Mouse (Mus musculus) MEL (cell line): Measurements from ENCODE around the gene Ctsc. TPM values are rescaled to one million over a fixed set of nuclear protein-coding genes. Genes with fewer than 3 reads are reported as not detected.

Experiments
- DNase-seq: peaks from one replicate; pipeline ENCODE4 v3.0.0; 2011; ENCODE audit warnings: low read depth, low spot score
- H3K27ac ChIP-seq: 2 replicates; pipeline ENCODE4 v1.5.1; 2012; ENCODE audit warnings: low read depth, mild to moderate bottlenecking, control low read depth, low read length, moderate library complexity; ENCODE audit not compliant: control insufficient read depth
- H3K27me3 ChIP-seq, 2 experiments: fragments of 150-350 bp in 1 of 2; sonication (generic) in 1 of 2; 2 replicates each; pipeline ENCODE4 v1.6.1; 2012; ENCODE audit warnings: low read length in 2 of 2, mild to moderate bottlenecking in 2 of 2, improper control_type of control experiment in 1 of 2, moderate library complexity in 1 of 2; ENCODE audit not compliant: insufficient read depth in 2 of 2, control insufficient read depth in 1 of 2
- H3K36me3 ChIP-seq, 2 experiments: 2 replicates each; pipeline ENCODE4 v1.6.1; 2012 to 2014; ENCODE audit warnings: low read length in 2 of 2, improper control_type of control experiment in 1 of 2, inconsistent platforms in 1 of 2, mild to moderate bottlenecking in 1 of 2; ENCODE audit not compliant: insufficient read depth in 2 of 2, control insufficient read depth in 1 of 2
- H3K4me1 ChIP-seq, 2 experiments: fragments of 150-350 bp in 1 of 2; sonication (generic) in 1 of 2; 2 replicates each; pipeline ENCODE4 v1.6.1; 2012; ENCODE audit warnings: low read length in 2 of 2, improper control_type of control experiment in 1 of 2, mild to moderate bottlenecking in 1 of 2; ENCODE audit not compliant: insufficient read depth in 2 of 2, control insufficient read depth in 1 of 2
- H3K4me3 ChIP-seq, 2 experiments: fragments of 150-350 bp in 1 of 2; sonication (generic) in 1 of 2; 2 replicates each; pipeline ENCODE4 v1.5.1; 2012; ENCODE audit warnings: low read depth in 2 of 2, low read length in 2 of 2, mild to moderate bottlenecking in 2 of 2, moderate library complexity in 2 of 2, control low read depth in 1 of 2, improper control_type of control experiment in 1 of 2; ENCODE audit not compliant: control insufficient read depth in 1 of 2, insufficient read depth in 1 of 2
- H3K79me2 ChIP-seq: 2 replicates; pipeline ENCODE4 v1.6.1; 2012; ENCODE audit warnings: mild to moderate bottlenecking, low read length, moderate library complexity; ENCODE audit not compliant: control insufficient read depth, poor library complexity, insufficient read depth
- H3K9ac ChIP-seq: 2 replicates; pipeline ENCODE4 v1.6.1; 2012; ENCODE audit warnings: low read depth, mild to moderate bottlenecking, control low read depth, low read length, moderate library complexity; ENCODE audit not compliant: control insufficient read depth, poor library complexity, severe bottlenecking
- H3K9me3 ChIP-seq: fragments of 150-350 bp; sonication (generic); replicated peaks from 2 replicates; pipeline ENCODE4 v1.6.1; 2012; ENCODE audit warnings: mild to moderate bottlenecking, low read length, improper control_type of control experiment, moderate library complexity; ENCODE audit not compliant: insufficient read depth
- BHLHE40 ChIP-seq: IDR thresholded peaks from 2 replicates; pipeline ENCODE4 v1.6.1; 2012; ENCODE audit warnings: low read depth, mild to moderate bottlenecking, inconsistent platforms, low read length, improper control_type of control experiment, borderline replicate concordance
- CHD1 ChIP-seq: IDR thresholded peaks from 2 replicates; pipeline ENCODE4 v1.6.1; 2012; ENCODE audit warnings: low read depth, mild to moderate bottlenecking, inconsistent platforms, low read length, improper control_type of control experiment
- CHD2 ChIP-seq: IDR thresholded peaks from 2 replicates; pipeline ENCODE4 v1.6.1; 2011; ENCODE audit warnings: low read length, improper control_type of control experiment
- CTCF ChIP-seq, 3 experiments: IDR thresholded peaks in 2 of 3; conservative IDR thresholded peaks in 1 of 3; 2 replicates each; pipeline ENCODE4 v1.5.1; 2011 to 2012; ENCODE audit warnings: low read length in 3 of 3, low read depth in 2 of 3, mild to moderate bottlenecking in 2 of 3, improper control_type of control experiment in 1 of 3, inconsistent platforms in 1 of 3, mixed read lengths in 1 of 3, moderate library complexity in 1 of 3; ENCODE audit not compliant: control insufficient read depth in 1 of 3, insufficient read depth in 1 of 3, poor library complexity in 1 of 3, severe bottlenecking in 1 of 3
- ELF1 ChIP-seq: IDR thresholded peaks from 2 replicates; pipeline ENCODE4 v1.6.1; 2014; ENCODE audit warnings: low read depth, mild to moderate bottlenecking, inconsistent platforms, low read length, improper control_type of control experiment, moderate library complexity
- EP300 ChIP-seq, 2 experiments: IDR thresholded peaks; 2 replicates each; pipeline ENCODE4 v1.6.1; 2011; ENCODE audit warnings: improper control_type of control experiment in 2 of 2, low read length in 2 of 2, low read depth in 1 of 2, mild to moderate bottlenecking in 1 of 2
- ETS1 ChIP-seq: IDR thresholded peaks from 2 replicates; pipeline ENCODE4 v1.6.1; 2012; ENCODE audit warnings: low read depth, mild to moderate bottlenecking, inconsistent platforms, low read length, improper control_type of control experiment, moderate library complexity
- HCFC1 ChIP-seq: IDR thresholded peaks from 2 replicates; pipeline ENCODE4 v1.6.1; 2012; ENCODE audit warnings: low read depth, mild to moderate bottlenecking, inconsistent platforms, low read length, improper control_type of control experiment, moderate library complexity
- KAT2A ChIP-seq: conservative IDR thresholded peaks from 2 replicates; pipeline ENCODE4 v1.6.1; 2012; ENCODE audit warnings: low read depth, low read length, improper control_type of control experiment, inconsistent platforms
- MAX ChIP-seq: IDR thresholded peaks from 2 replicates; pipeline ENCODE4 v1.6.1; 2011; ENCODE audit warnings: low read length, improper control_type of control experiment
- MAZ ChIP-seq: IDR thresholded peaks from 2 replicates; pipeline ENCODE4 v1.6.1; 2012; ENCODE audit warnings: low read depth, mild to moderate bottlenecking, inconsistent platforms, low read length, improper control_type of control experiment
- MEF2A ChIP-seq: IDR thresholded peaks from 2 replicates; pipeline ENCODE4 v1.6.1; 2014; ENCODE audit warnings: low read depth, mild to moderate bottlenecking, inconsistent platforms, low read length, improper control_type of control experiment; ENCODE audit not compliant: poor library complexity, insufficient replicate concordance, severe bottlenecking; ENCODE audit errors: extremely low read depth
- MXI1 ChIP-seq: IDR thresholded peaks from 2 replicates; pipeline ENCODE4 v1.6.1; 2011; ENCODE audit warnings: mild to moderate bottlenecking, low read depth, low read length, improper control_type of control experiment
- MYB ChIP-seq: IDR thresholded peaks from 2 replicates; pipeline ENCODE4 v1.6.1; 2011; ENCODE audit warnings: mild to moderate bottlenecking, low read depth, low read length, improper control_type of control experiment
- MYC ChIP-seq: IDR thresholded peaks from 2 replicates; pipeline ENCODE4 v1.6.1; 2011; ENCODE audit warnings: low read depth, mild to moderate bottlenecking, low read length, improper control_type of control experiment, moderate library complexity
- NELFE ChIP-seq: IDR thresholded peaks from 2 replicates; pipeline ENCODE4 v1.6.1; 2011; ENCODE audit warnings: low read depth, low read length, improper control_type of control experiment
- NRF1 ChIP-seq: IDR thresholded peaks from 2 replicates; pipeline ENCODE4 v1.6.1; 2014; ENCODE audit warnings: low read depth, mild to moderate bottlenecking, inconsistent platforms, low read length, improper control_type of control experiment, moderate library complexity; ENCODE audit not compliant: poor library complexity, insufficient read depth, severe bottlenecking
- POLR2A ChIP-seq, 2 experiments: IDR thresholded peaks; 2 replicates each; pipeline ENCODE4 v1.6.1; 2011 to 2012; ENCODE audit warnings: low read length in 2 of 2, mild to moderate bottlenecking in 2 of 2, control low read depth in 1 of 2, improper control_type of control experiment in 1 of 2, low read depth in 1 of 2, moderate library complexity in 1 of 2; ENCODE audit not compliant: control insufficient read depth in 1 of 2, insufficient read depth in 1 of 2, poor library complexity in 1 of 2
- POLR2AphosphoS2 ChIP-seq: IDR thresholded peaks from 2 replicates; pipeline ENCODE4 v1.6.1; 2011; ENCODE audit warnings: low read length, improper control_type of control experiment
- POLR2AphosphoS5 ChIP-seq: IDR thresholded peaks from 2 replicates; pipeline ENCODE4 v1.6.1; 2012; ENCODE audit warnings: low read depth, borderline replicate concordance, mild to moderate bottlenecking, inconsistent platforms, low read length, moderate library complexity, mixed read lengths
- RCOR1 ChIP-seq: IDR thresholded peaks from 2 replicates; pipeline ENCODE4 v1.6.1; 2012; ENCODE audit warnings: low read depth, mild to moderate bottlenecking, inconsistent platforms, low read length, improper control_type of control experiment
- SIN3A ChIP-seq: IDR thresholded peaks from 2 replicates; pipeline ENCODE4 v1.6.1; 2012; ENCODE audit warnings: low read length, improper control_type of control experiment, inconsistent platforms
- SMC3 ChIP-seq: IDR thresholded peaks from 2 replicates; pipeline ENCODE4 v1.6.1; 2011; ENCODE audit warnings: low read depth, low read length, improper control_type of control experiment
- TBP ChIP-seq: IDR thresholded peaks from 2 replicates; pipeline ENCODE4 v1.8.0; 2011; ENCODE audit warnings: low read depth, low read length, improper control_type of control experiment
- TCF12 ChIP-seq: IDR thresholded peaks from 2 replicates; pipeline ENCODE4 v1.6.1; 2014; ENCODE audit warnings: low read depth, mild to moderate bottlenecking, inconsistent platforms, low read length, improper control_type of control experiment, moderate library complexity
- UBTF ChIP-seq: IDR thresholded peaks from 2 replicates; pipeline ENCODE4 v1.6.1; 2012; ENCODE audit warnings: low read depth, mild to moderate bottlenecking, inconsistent platforms, low read length, improper control_type of control experiment, moderate library complexity, borderline replicate concordance; ENCODE audit not compliant: insufficient read depth
- USF1 ChIP-seq: IDR thresholded peaks from 2 replicates; pipeline ENCODE4 v1.6.1; 2014; ENCODE audit warnings: low read depth, mild to moderate bottlenecking, inconsistent platforms, low read length, improper control_type of control experiment, moderate library complexity
- ZC3H11A ChIP-seq: IDR thresholded peaks from 2 replicates; pipeline ENCODE4 v1.6.1; 2012; ENCODE audit warnings: low read depth, mild to moderate bottlenecking, inconsistent platforms, low read length, improper control_type of control experiment
- ZKSCAN1 ChIP-seq: IDR thresholded peaks from 2 replicates; pipeline ENCODE4 v1.6.1; 2012; ENCODE audit warnings: low read depth, mild to moderate bottlenecking, inconsistent platforms, low read length, improper control_type of control experiment, moderate library complexity
- ZMIZ1 ChIP-seq: IDR thresholded peaks from 2 replicates; pipeline ENCODE4 v1.6.1; 2012; ENCODE audit warnings: low read depth, mild to moderate bottlenecking, inconsistent platforms, low read length, improper control_type of control experiment, moderate library complexity
- polyA plus RNA-seq, 2 experiments: library from polyadenylated mRNA; stranded (reverse) in 1 of 2; unstranded in 1 of 2; fragments of >175 nt in 1 of 2; fragments of >200 nt in 1 of 2; gene quantifications; 2 replicates each; pipeline versions ENCODE4 v1.2.1 to v1.2.4; 2012; ENCODE audit warnings: low replicate concordance in 2 of 2, low read depth in 1 of 2; ENCODE audit not compliant: insufficient read length in 2 of 2, insufficient read depth in 1 of 2, missing spikeins in 1 of 2
- total RNA-seq: library from RNA; depleted of rRNA; stranded (reverse); fragments of 300-350 nt; gene quantifications from 2 replicates; pipeline ENCODE4 v1.2.3, GENCODE M21; 2012; rRNA removed

The Ctsc gene
- total RNA-seq (50.7 and 59.1 TPM in 2 replicates), polyA plus RNA-seq (10 to 100 TPM in 1 of 2 experiments, not detected in 1; 51.4 TPM)

DNA sequence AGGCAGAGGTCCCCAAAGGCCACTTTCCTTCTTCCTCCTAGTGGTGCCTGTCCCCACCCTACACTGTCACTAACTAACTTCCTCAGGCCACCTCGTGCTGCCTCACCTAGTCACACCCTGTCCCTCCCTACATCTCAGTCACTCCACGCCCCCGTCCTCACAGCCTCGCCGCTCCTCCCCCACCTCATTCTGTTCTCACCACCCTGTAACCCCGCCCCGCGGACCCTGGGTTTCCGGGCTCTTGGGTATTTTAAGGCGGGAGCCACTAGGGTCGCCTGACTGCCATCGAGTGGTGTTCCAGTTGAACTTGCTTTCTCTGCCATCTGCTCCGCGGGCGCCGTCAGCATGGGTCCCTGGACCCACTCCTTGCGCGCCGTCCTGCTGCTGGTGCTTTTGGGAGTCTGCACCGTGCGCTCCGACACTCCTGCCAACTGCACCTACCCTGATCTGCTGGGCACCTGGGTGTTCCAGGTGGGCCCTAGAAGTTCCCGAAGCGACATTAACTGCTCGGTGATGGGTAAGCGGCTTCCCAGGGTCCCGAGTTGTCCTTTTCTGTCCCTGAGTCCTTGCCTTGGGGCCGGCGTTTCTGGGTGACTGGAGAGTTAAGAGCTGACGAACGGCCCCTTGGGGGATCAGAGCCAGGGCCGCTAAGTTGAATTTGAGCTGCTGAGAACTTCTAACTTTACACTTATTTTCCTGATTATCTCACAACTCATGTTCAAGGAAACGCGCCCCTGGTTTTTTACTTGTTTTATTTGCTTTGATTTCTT, at the start of gene Ctsc:
Gene Ctsc, plus strand, starts transcription at position 228 of the 770 bp plus-strand sequence.
- peak within 1 kb of the TSS; percentile 87 for H3K27ac ChIP-seq
- H3K4me3 ChIP-seq: peak within 1 kb of the TSS; percentile 82 to 85
- H3K4me1 ChIP-seq: peaks cover 0 to 8% of the 10 kb centered on the region in 2 experiments; a peak in 3 of 4 replicates
- H3K36me3 ChIP-seq: peaks cover 2 to 23% of the 10 kb centered on the region in 2 experiments
- peak; percentile 98 for DNase-seq
- H3K79me2 ChIP-seq: peaks cover 8% of the 10 kb centered on the region
- H3K9ac ChIP-seq: peak within 1 kb of the TSS; percentile 80
- H3K9me3 ChIP-seq: no peaks in the 10 kb centered on the region
- TF ChIP-seq ZMIZ1 (peak; percentile 98), KAT2A (peak; percentile 28; the same call in 1 of the 2 replicates), MAX (peak; percentile 89), MYB (no peak; the same call in 1 of the 2 replicates), TCF12 (peak; percentile 58), MEF2A (no peak), NRF1 (no peak), HCFC1 (peak; percentile 55; the same call in 1 of the 2 replicates), ZC3H11A (0 out of 2 replicates have a peak, but pooled peaks have one; percentile 1), USF1 (peak; percentile 58), CHD1 (no peak; the same call in 1 of the 2 replicates), CTCF (IDR thresholded peaks at IDR 0.05 in 2 of 3, conservative IDR thresholded peaks at IDR 0.05 in 1 of 3; ENCODE audit: control insufficient read depth in 1 of 3, insufficient read depth in 1 of 3, low read depth in 2 of 3, low read length in 3 of 3, poor library complexity in 1 of 3, severe bottlenecking in 1 of 3) (peak in 1 of 3 experiments; percentile 14; a peak in 2 of 6 replicates), SIN3A (no peak; the same call in 1 of the 2 replicates), POLR2AphosphoS5 (peak; percentile 95; the same call in 1 of the 2 replicates), POLR2AphosphoS2 (peak; percentile 82; the same call in 1 of the 2 replicates), MYC (peak; percentile 85; the same call in 1 of the 2 replicates), POLR2A (IDR thresholded peaks at IDR 0.05; ENCODE audit: control insufficient read depth in 1 of 2, insufficient read depth in 1 of 2, low read depth in 1 of 2, low read length in 2 of 2, poor library complexity in 1 of 2) (peak; percentile 89 to 93), EP300 (IDR thresholded peaks at IDR 0.05; ENCODE audit: low read depth in 1 of 2, low read length in 2 of 2) (peak in 1 of 2 experiments; percentile 52; a peak in 2 of 4 replicates), BHLHE40 (peak; percentile 52; the same call in 1 of the 2 replicates), ELF1 (peak; percentile 67; the same call in 1 of the 2 replicates), CHD2 (peak; percentile 40; the same call in 1 of the 2 replicates), RCOR1 (peak; percentile 6; the same call in 1 of the 2 replicates), MXI1 (peak; percentile 84), NELFE (peak; percentile 87), ETS1 (peak; percentile 72; the same call in 1 of the 2 replicates), UBTF (0 out of 2 replicates have a peak, but pooled peaks have one; percentile 81), SMC3 (0 out of 2 replicates have a peak, but pooled peaks have one; percentile 13), MAZ (peak; percentile 78; the same call in 1 of the 2 replicates), TBP (peak; percentile 97), ZKSCAN1 (no peak)
- H3K27me3 ChIP-seq: no peaks in the 10 kb centered on the region
